Mouse (Mus musculus): ENCODE measurements around the gene Tspear.

DNA sequence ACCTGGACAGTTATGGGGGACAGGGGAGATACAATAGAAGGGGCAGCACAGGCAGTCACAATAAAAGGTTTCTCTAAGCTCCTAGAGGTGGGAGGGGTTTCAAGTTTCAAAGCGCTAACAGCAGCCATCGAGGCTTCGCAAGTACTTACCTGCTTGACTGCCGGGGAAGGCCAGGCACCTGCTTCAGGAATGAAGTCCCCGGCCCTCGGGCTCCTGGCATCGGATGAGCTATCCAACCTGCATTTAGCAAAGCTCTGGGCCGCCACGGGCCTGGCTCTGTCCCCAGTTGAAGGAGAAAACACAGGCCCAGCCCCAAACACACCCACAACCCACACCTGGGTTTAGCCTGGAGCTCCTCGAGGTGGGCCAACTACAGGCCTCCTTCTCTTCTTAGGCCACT, 652 bp downstream of the Tspear start:
- TF ChIP-seq CTCF (IDR thresholded peaks at IDR 0.05; ENCODE audit: low read depth, low read length) (no peak), EP300 (IDR thresholded peaks at IDR 0.05; ENCODE audit: insufficient read depth, low read depth, low read length) (no peak), POLR2A (IDR thresholded peaks at IDR 0.05; ENCODE audit: insufficient read depth, low read length) (no peak)

All from ES-Bruce4 (cell line).